Mouse (Mus musculus) thymus, postnatal 14 days (tissue): ENCODE data around the gene Gm10229.
"Not testable (repeated sequence)": the region's sequence is repeated elsewhere in the genome, so short reads cannot be mapped to it uniquely, and the experiment has no call there.

Source experiments
- DNase-seq: peaks from one replicate; pipeline ENCODE4 v3.0.0; 2021

The Gm10229 gene

GRCm38 (mm10) chr16:89014984-89015383, at the start of gene Gm10229:
TSS of gene Gm10229 (plus strand) at chr16:89015284.
- DNase-seq: not testable (repeated sequence)

GRCm38 (mm10) chr16:89010659-89011058, 4.4 kb upstream of the Gm10229 start, which contains the start of gene Krtap22-2:
TSS of gene Krtap22-2 (minus strand) at chr16:89010759.
- DNase-seq: no peak

GRCm38 (mm10) chr16:89013973-89014372, 1.1 kb upstream of the Gm10229 start:
- no peak for DNase-seq

- not testable (repeated sequence) for DNase-seq
These were observed 16.3 kb downstream of the Gm10229 start, which contains the start of gene Krtap6-1 for GRCm38 (mm10) chr16:89031399-89031798. TSS of gene Krtap6-1 (plus strand) at chr16:89031699.

GRCm38 (mm10) chr16:89041372-89041771, 26.3 kb downstream of the Gm10229 start, which contains the start of gene Gm10228:
TSS of gene Gm10228 (minus strand) at chr16:89041472.
- DNase-seq: not testable (repeated sequence)

GRCm38 (mm10) chr16:89047783-89048182, 32.7 kb downstream of the Gm10229 start, which contains the start of gene Krtap6-5:
TSS of gene Krtap6-5 (minus strand) at chr16:89047883.
- DNase-seq: no peak

GRCm38 (mm10) chr16:89063902-89064301, 48.8 kb downstream of the Gm10229 start, which contains the start of gene 1110025L11Rik:
TSS of gene 1110025L11Rik (minus strand) at chr16:89064002.
- not testable (repeated sequence) for DNase-seq
